Mouse (Mus musculus) brain, embryonic 14.5 days (tissue): ENCODE data around the gene Trabd. TPM values are rescaled to one million over a fixed set of nuclear protein-coding genes. Genes with fewer than 3 reads are reported as not detected.

ENCODE experiments used
- DNase-seq: peaks from one replicate; pipeline ENCODE4 v3.0.0-alpha.2; 2011; ENCODE audit warnings: low read depth
- CTCF ChIP-seq: fragments of 200-500 bp; IDR thresholded peaks from 2 replicates; pipeline ENCODE4 v1.5.1; 2012; ENCODE audit warnings: inconsistent platforms, mild to moderate bottlenecking, moderate library complexity, borderline replicate concordance; ENCODE audit not compliant: insufficient read depth, insufficient read length; ENCODE audit errors: extremely low read depth
- POLR2A ChIP-seq: fragments of 200-500 bp; IDR thresholded peaks from 2 replicates; pipeline ENCODE4 v1.6.1; 2012; ENCODE audit warnings: mild to moderate bottlenecking, inconsistent platforms, borderline replicate concordance; ENCODE audit not compliant: poor library complexity, insufficient read depth, insufficient read length, severe bottlenecking; ENCODE audit errors: extremely low read depth
- polyA plus RNA-seq: library from polyadenylated mRNA; depleted of rRNA; stranded (reverse); fragments of >200 nt; gene quantifications from 2 replicates; pipeline ENCODE4 v1.2.3, GENCODE M21; 2012; rRNA removed

Gene Trabd
- polyA plus RNA-seq, 1 experiment: 40.8 TPM

- DNase-seq: peak; percentile 31
- TF ChIP-seq POLR2A (no peak), CTCF (peak; percentile 30; the same call in 1 of the 2 replicates)
Measured at GRCm38 (mm10) chr15:89118007-89118406, 43.1 kb downstream of the Trabd start.

GRCm38 (mm10) chr15:89122649-89123366 is 47.9 kb downstream of the Trabd start, which contains the start of gene Tubgcp6:
Tubgcp6 (minus strand) TSS chr15:89123112.
- DNase-seq: peak; percentile 98

GRCm38 (mm10) chr15:89123595-89123994 is 48.7 kb downstream of the Trabd start:
- TF ChIP-seq POLR2A: no peak
- peak; percentile 48; the same call in 1 of the 2 replicates for TF ChIP-seq CTCF
- DNase-seq: peak; percentile 55

More at GRCm38 (mm10) chr15:89122649-89123366, 47.9 kb downstream of the Trabd start, which contains the start of gene Tubgcp6:
- TF ChIP-seq POLR2A: peak; percentile 55; the same call in 1 of the 2 replicates
- TF ChIP-seq CTCF: no peak

GRCm38 (mm10) chr15:89124312-89124711 is 49.4 kb downstream of the Trabd start:
- TF ChIP-seq POLR2A (no peak), CTCF (no peak)
- no peak for DNase-seq

GRCm38 (mm10) chr15:89125351-89125750 is 50.4 kb downstream of the Trabd start:
- no peak for DNase-seq
- no peak for TF ChIP-seq POLR2A
- TF ChIP-seq CTCF: no peak

- no peak for DNase-seq
- TF ChIP-seq POLR2A (no peak), CTCF (no peak)
Measured at GRCm38 (mm10) chr15:89126622-89127021, 51.7 kb downstream of the Trabd start.

GRCm38 (mm10) chr15:89127364-89127940 is 52.5 kb downstream of the Trabd start:
- no peak for TF ChIP-seq CTCF
- TF ChIP-seq POLR2A: no peak
- DNase-seq: no peak

- peak; percentile 88 for DNase-seq
- TF ChIP-seq CTCF: peak; percentile 96
- TF ChIP-seq POLR2A: peak; percentile 39; the same call in 1 of the 2 replicates
Measured at GRCm38 (mm10) chr15:89128382-89129350, 53.7 kb downstream of the Trabd start, which contains the start of gene Hdac10. Hdac10 (minus strand) TSS chr15:89128700.

GRCm38 (mm10) chr15:89130245-89130644 is 55.3 kb downstream of the Trabd start:
- no peak for DNase-seq

GRCm38 (mm10) chr15:89131316-89131715 is 56.4 kb downstream of the Trabd start:
- no peak for DNase-seq
- TF ChIP-seq CTCF (no peak), POLR2A (no peak)

More at GRCm38 (mm10) chr15:89130245-89130644, 55.3 kb downstream of the Trabd start:
- TF ChIP-seq POLR2A (no peak), CTCF (no peak)

Other genes starting within 250 kb of the Trabd start
- gene Pim3, start 212.9 kb upstream of the Trabd start, polyA plus RNA-seq: 14.7 and 18.5 TPM in 2 replicates
- gene Ttll8, start 120.7 kb upstream of the Trabd start, polyA plus RNA-seq: 0.25 and 0.26 TPM in 2 replicates
- gene Mlc1, start 96.1 kb upstream of the Trabd start, polyA plus RNA-seq: 15.1 and 20.5 TPM in 2 replicates
- gene Mov10l1, start 92.2 kb upstream of the Trabd start, polyA plus RNA-seq: not detected in 2 replicates
- gene Panx2, start 15.4 kb upstream of the Trabd start, polyA plus RNA-seq: 14.7 and 24.0 TPM in 2 replicates
- gene Selenoo, start 14.0 kb downstream of the Trabd start, polyA plus RNA-seq: 37.9 and 50.7 TPM in 2 replicates
- 45.9 and 50.3 TPM in 2 replicates for gene Tubgcp6, start 48.0 kb downstream of the Trabd start, polyA plus RNA-seq
- 33.1 and 58.3 TPM in 2 replicates for gene Hdac10, start 53.6 kb downstream of the Trabd start, polyA plus RNA-seq
- 12.8 and 15.5 TPM in 2 replicates for gene Mapk12, start 65.6 kb downstream of the Trabd start, polyA plus RNA-seq
- gene Mapk11, start 74.5 kb downstream of the Trabd start, polyA plus RNA-seq: 61.9 and 75.4 TPM in 2 replicates
- 194 and 213 TPM in 2 replicates for gene Plxnb2, start 105.7 kb downstream of the Trabd start, polyA plus RNA-seq
- 134 and 196 TPM in 2 replicates for gene Dennd6b, start 121.4 kb downstream of the Trabd start, polyA plus RNA-seq
- gene Ppp6r2, start 136.4 kb downstream of the Trabd start, polyA plus RNA-seq: 129 and 168 TPM in 2 replicates
- 186 and 229 TPM in 2 replicates for gene Sbf1, start 240.2 kb downstream of the Trabd start, polyA plus RNA-seq
- 0.11 TPM in 1 of 2 replicates, not detected in the other for gene Adm2, start 247.6 kb downstream of the Trabd start, polyA plus RNA-seq